Mouse (Mus musculus) NIH3T3 (cell line): Measurements from ENCODE around the gene Sfta2.
A peak's percentile ranks its signal among the peaks of the same experiment; 100 is the strongest.

Source experiments
- DNase-seq: peaks from one replicate; pipeline ENCODE4 v3.0.0-alpha.2; 2012; ENCODE audit warnings: low read depth

Gene Sfta2

GRCm38 (mm10) chr17:35673416-35674035 is 72.2 kb downstream of the Sfta2 start, which contains the start of gene Gtf2h4:
TSS of gene Gtf2h4 (minus strand) at chr17:35673739.
- peak; percentile 97 for DNase-seq

GRCm38 (mm10) chr17:35680591-35680990 is 79.2 kb downstream of the Sfta2 start:
- no peak for DNase-seq

- DNase-seq = no peak
Measured at GRCm38 (mm10) chr17:35681986-35682385, 80.6 kb downstream of the Sfta2 start.

- DNase-seq = no peak
Measured at GRCm38 (mm10) chr17:35685061-35685460, 83.7 kb downstream of the Sfta2 start.

GRCm38 (mm10) chr17:35688347-35689175 is 87.2 kb downstream of the Sfta2 start:
- DNase-seq = no peak

GRCm38 (mm10) chr17:35689936-35690645 is 88.7 kb downstream of the Sfta2 start:
- DNase-seq = no peak

GRCm38 (mm10) chr17:35691811-35692210 is 90.5 kb downstream of the Sfta2 start:
- DNase-seq = no peak

- no peak for DNase-seq
Measured at GRCm38 (mm10) chr17:35692368-35692767, 91.0 kb downstream of the Sfta2 start.

GRCm38 (mm10) chr17:35693906-35694305 is 92.6 kb downstream of the Sfta2 start:
- DNase-seq = no peak

GRCm38 (mm10) chr17:35695289-35695688 is 93.9 kb downstream of the Sfta2 start:
- peak; percentile 73 for DNase-seq

- DNase-seq = peak; percentile 85
Measured at GRCm38 (mm10) chr17:35696691-35697090, 95.3 kb downstream of the Sfta2 start.

- no peak for DNase-seq
Measured at GRCm38 (mm10) chr17:35697429-35697758, 96.0 kb downstream of the Sfta2 start.

GRCm38 (mm10) chr17:35697759-35698500 is 96.6 kb downstream of the Sfta2 start:
- DNase-seq = peak; percentile 82

GRCm38 (mm10) chr17:35698501-35698883 is 97.1 kb downstream of the Sfta2 start:
- DNase-seq = no peak

GRCm38 (mm10) chr17:35699919-35700318 is 98.6 kb downstream of the Sfta2 start:
- DNase-seq = peak; percentile 91
